ENCODE assay signal across 12 mouse cellular contexts in genomic region chr7:74464638-74465037, GRCm38 (mm10).
DNase-seq lines count a peak whose midpoint lies in the region; ATAC-seq and TF ChIP-seq lines count a peak whose summit lies in the region.
"Had no signal": no experiment of that assay in that cellular context is flagged by ENCODE, and none has a peak within 500 bp of the region (broad histone marks: within the 10 kb centered on the region; RNA-seq: fewer than 3 reads in every experiment).

No protein-coding gene starts in this region.

- no peaks in the 10 kb centered on the region for H3K27me3 ChIP-seq in thymus, adult 2 months (ENCODE audit: control insufficient read depth, insufficient read depth, low read length)
- H3K27me3 ChIP-seq: CH12.LX; lung, embryonic 15.5 days; midbrain, embryonic 15.5 days had no signal

- no peaks in the 10 kb centered on the region for H3K36me3 ChIP-seq in thymus, adult 2 months (ENCODE audit: control insufficient read depth, insufficient read depth, low read length)
- H3K36me3 ChIP-seq: lung, embryonic 15.5 days; midbrain, embryonic 15.5 days had no signal

- peaks cover under 1% of the 10 kb centered on the region; the same call in 1 of the 2 replicates for H3K4me1 ChIP-seq in thymus, adult 2 months (replicated peaks; ENCODE audit: control insufficient read depth, insufficient read depth, low read length)

- intact Hi-C loops in heart, postnatal 25 days (cut with DNase I): loop anchor here (5.0 kb wide), 1 partner anchor 83 kb away; no protein-coding TSS in a partner anchor

- no peak for ATAC-seq in inflammation-experienced regulatory T-cells, adult 6 months
- ATAC-seq: midbrain, embryonic 15.5 days had no signal

- no peak overlapping the region for H3K4me3 ChIP-seq in thymus, adult 2 months (ENCODE audit: control insufficient read depth, insufficient read depth, low read length)
- H3K4me3 ChIP-seq: layer of hippocampus, adult 2 months; lung, embryonic 15.5 days; midbrain, embryonic 15.5 days had no signal

- H3K27ac ChIP-seq in thymus, adult 2 months (ENCODE audit: control insufficient read depth, insufficient read depth, low read length): no peak overlapping the region
- H3K27ac ChIP-seq: layer of hippocampus, adult 2 months; lung, embryonic 15.5 days; midbrain, embryonic 15.5 days had no signal

- no peak for TF ChIP-seq POLR2A in thymus, adult 2 months (IDR thresholded peaks at IDR 0.05; ENCODE audit: control insufficient read depth, extremely low read depth, insufficient read depth, low read length, poor library complexity)

- TF ChIP-seq CTCF in thymus, adult 2 months (IDR thresholded peaks at IDR 0.05; ENCODE audit: borderline replicate concordance, control insufficient read depth, extremely low read depth, insufficient read depth, low read length, poor library complexity): no peak

- 91% methylated on average over 7 of the region's 7 CpGs for WGBS in thymus, adult 2 months

- peak; percentile 95 for DNase-seq in heart, adult 11 months
- no peak for DNase-seq in heart, adult 8-10 months (ENCODE audit: low spot score)
- DNase-seq in adrenal gland, adult 8-10 months: peak; percentile 18
- DNase-seq in cerebellum, postnatal 36 days: peak; percentile 41 to 61
- DNase-seq in heart, postnatal 25 days (ENCODE audit: low spot score): peak; percentile 7
- DNase-seq in spleen, adult 18-20 months: no peak
- DNase-seq in thymus, adult 2 months: no peak

Comparison
In these comparisons a context has a peak if more than half of its experiments do, and no peak if none do; other contexts are left out.
1. DNase-seq: peak in heart, adult 11 months (single experiment), adrenal gland, adult 8-10 months (single experiment), cerebellum, postnatal 36 days (2 of 2) and heart, postnatal 25 days (single experiment); none in heart, adult 8-10 months (single experiment), spleen, adult 18-20 months (0 of 2) and thymus, adult 2 months (single experiment).